Mouse (Mus musculus): Measurements from ENCODE around the gene 5330417H12Rik. TPM values are rescaled to one million over a fixed set of nuclear protein-coding genes. Genes with fewer than 3 reads are reported as not detected.

5330417H12Rik gene
- polyA plus RNA-seq, 1 experiment from 2014 or later = not detected

- Histone ChIP-seq H3K4me1 (ENCODE audit: control insufficient read depth in 2 of 2, insufficient read depth in 2 of 2, low read length in 2 of 2) (peaks cover 26 to 31% of the 10 kb centered on the region in 2 experiments), H3K36me3 (ENCODE audit: control insufficient read depth, insufficient read depth, low read length) (no peaks in the 10 kb centered on the region), H3K27me3 (ENCODE audit: control insufficient read depth, insufficient read depth, low read length) (no peaks in the 10 kb centered on the region), H3K9ac (ENCODE audit: low read length) (no peak overlapping the region), H3K9me3 (ENCODE audit: control insufficient read depth, low read length) (no peaks in the 10 kb centered on the region), H3K4me2 (ENCODE audit: low read length) (no peak overlapping the region), H3K27ac (replicated peaks in 1 of 2; ENCODE audit: control insufficient read depth in 1 of 2, insufficient read depth in 1 of 2, low read depth in 2 of 2, low read length in 2 of 2) (no peak overlapping the region), H3K4me3 (ENCODE audit: control insufficient read depth in 1 of 2, insufficient read depth in 1 of 2, low read depth in 1 of 2, low read length in 2 of 2) (no peak overlapping the region)
- ATAC-seq (ENCODE audit: insufficient number of reproducible peaks, insufficient read depth, low FRiP score, low read depth) = no peak
- WGBS = 79% methylated on average over 5 of the region's 5 CpGs
Measured at GRCm38 (mm10) chr7:107661843-107662281, 36.9 kb upstream of the 5330417H12Rik start.

DNA sequence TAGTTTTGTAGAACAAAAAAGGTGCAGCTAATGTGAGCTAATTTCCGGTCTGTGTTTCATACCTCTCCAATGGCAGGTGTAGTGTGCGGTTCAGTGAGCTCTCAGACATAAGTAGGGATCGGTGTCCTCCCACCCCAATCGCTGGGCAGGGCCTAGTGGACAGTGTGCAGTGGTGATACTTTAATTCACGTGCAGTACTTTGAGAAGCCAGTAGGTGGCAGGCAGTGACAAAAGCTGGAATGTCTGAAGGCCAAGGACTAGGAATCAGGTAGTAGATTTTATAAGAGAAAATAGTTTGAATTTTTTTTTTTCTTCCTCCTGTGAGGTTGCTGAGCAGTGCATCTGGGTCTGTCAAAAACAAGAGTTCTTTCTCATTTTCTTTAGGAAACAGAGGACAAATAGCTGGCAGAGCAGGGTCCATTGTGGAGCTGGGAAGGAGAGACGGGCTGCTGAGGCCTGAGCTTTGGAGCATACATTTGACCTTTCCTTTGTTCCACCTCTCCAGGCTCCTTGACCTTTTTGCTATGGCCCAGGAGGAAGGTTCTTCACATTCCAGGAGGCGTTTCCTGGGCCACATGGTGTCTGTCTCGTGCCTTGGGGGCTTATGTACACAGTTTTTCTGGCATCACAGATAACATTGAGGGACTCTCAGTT, 36.4 kb upstream of the 5330417H12Rik start:
- peaks cover 23 to 28% of the 10 kb centered on the region in 2 experiments for H3K4me1 ChIP-seq (ENCODE audit: control insufficient read depth in 2 of 2, insufficient read depth in 2 of 2, low read length in 2 of 2)
- no peaks in the 10 kb centered on the region for H3K27me3 ChIP-seq (ENCODE audit: control insufficient read depth, insufficient read depth, low read length)
- no peak overlapping the region for H3K4me3 ChIP-seq (ENCODE audit: control insufficient read depth in 1 of 2, insufficient read depth in 1 of 2, low read depth in 1 of 2, low read length in 2 of 2)
- no peaks in the 10 kb centered on the region for H3K36me3 ChIP-seq (ENCODE audit: control insufficient read depth, insufficient read depth, low read length)
- WGBS = 21% methylated on average over 8 of the region's 8 CpGs
- no peak overlapping the region for H3K4me2 ChIP-seq (ENCODE audit: low read length)
- H3K9ac ChIP-seq (ENCODE audit: low read length) = no peak overlapping the region
- H3K9me3 ChIP-seq (ENCODE audit: control insufficient read depth, low read length) = no peaks in the 10 kb centered on the region
- no peak overlapping the region for H3K27ac ChIP-seq (replicated peaks in 1 of 2; ENCODE audit: control insufficient read depth in 1 of 2, insufficient read depth in 1 of 2, low read depth in 2 of 2, low read length in 2 of 2)
- ATAC-seq (ENCODE audit: insufficient number of reproducible peaks, insufficient read depth, low FRiP score, low read depth) = no peak

GRCm38 (mm10) chr7:107659186-107659918, 34.4 kb upstream of the 5330417H12Rik start:
- no peak for ATAC-seq (ENCODE audit: insufficient number of reproducible peaks, insufficient read depth, low FRiP score, low read depth)
- H3K4me3 ChIP-seq (ENCODE audit: control insufficient read depth in 1 of 2, insufficient read depth in 1 of 2, low read depth in 1 of 2, low read length in 2 of 2) = no peak overlapping the region

GRCm38 (mm10) chr7:107656451-107656850, 31.5 kb upstream of the 5330417H12Rik start:
- H3K9me3 ChIP-seq (ENCODE audit: control insufficient read depth, low read length) = no peaks in the 10 kb centered on the region
- H3K36me3 ChIP-seq (ENCODE audit: control insufficient read depth, insufficient read depth, low read length) = no peaks in the 10 kb centered on the region
- H3K27me3 ChIP-seq (ENCODE audit: control insufficient read depth, insufficient read depth, low read length) = no peaks in the 10 kb centered on the region
- H3K4me1 ChIP-seq (ENCODE audit: control insufficient read depth in 2 of 2, insufficient read depth in 2 of 2, low read length in 2 of 2) = peaks cover 0 to under 1% of the 10 kb centered on the region in 2 experiments; a peak in 1 of 4 replicates
- ATAC-seq (ENCODE audit: insufficient number of reproducible peaks, insufficient read depth, low FRiP score, low read depth) = no peak
- no peak overlapping the region for H3K9ac ChIP-seq (ENCODE audit: low read length)
- H3K4me3 ChIP-seq (ENCODE audit: control insufficient read depth in 1 of 2, insufficient read depth in 1 of 2, low read depth in 1 of 2, low read length in 2 of 2) = no peak overlapping the region
- H3K4me2 ChIP-seq (ENCODE audit: low read length) = no peak overlapping the region
- 75% methylated on average over 6 of the region's 6 CpGs for WGBS
- H3K27ac ChIP-seq (replicated peaks in 1 of 2; ENCODE audit: control insufficient read depth in 1 of 2, insufficient read depth in 1 of 2, low read depth in 2 of 2, low read length in 2 of 2) = no peak overlapping the region

More at GRCm38 (mm10) chr7:107659186-107659918, 34.4 kb upstream of the 5330417H12Rik start:
- H3K4me2 ChIP-seq (ENCODE audit: low read length) = no peak overlapping the region
- no peaks in the 10 kb centered on the region for H3K36me3 ChIP-seq (ENCODE audit: control insufficient read depth, insufficient read depth, low read length)
- H3K9ac ChIP-seq (ENCODE audit: low read length) = no peak overlapping the region
- H3K9me3 ChIP-seq (ENCODE audit: control insufficient read depth, low read length) = no peaks in the 10 kb centered on the region
- H3K27ac ChIP-seq (replicated peaks in 1 of 2; ENCODE audit: control insufficient read depth in 1 of 2, insufficient read depth in 1 of 2, low read depth in 2 of 2, low read length in 2 of 2) = no peak overlapping the region
- no peaks in the 10 kb centered on the region for H3K27me3 ChIP-seq (ENCODE audit: control insufficient read depth, insufficient read depth, low read length)
- H3K4me1 ChIP-seq (ENCODE audit: control insufficient read depth in 2 of 2, insufficient read depth in 2 of 2, low read length in 2 of 2) = peaks cover 9 to 12% of the 10 kb centered on the region in 2 experiments
- 74% methylated on average over 8 of the region's 8 CpGs for WGBS

- Histone ChIP-seq H3K9ac (ENCODE audit: low read length) (no peak overlapping the region), H3K4me3 (ENCODE audit: control insufficient read depth in 1 of 2, insufficient read depth in 1 of 2, low read depth in 1 of 2, low read length in 2 of 2) (no peak overlapping the region), H3K27me3 (ENCODE audit: control insufficient read depth, insufficient read depth, low read length) (no peaks in the 10 kb centered on the region), H3K4me1 (ENCODE audit: control insufficient read depth in 2 of 2, insufficient read depth in 2 of 2, low read length in 2 of 2) (no peaks in the 10 kb centered on the region), H3K36me3 (ENCODE audit: control insufficient read depth, insufficient read depth, low read length) (no peaks in the 10 kb centered on the region), H3K27ac (replicated peaks in 1 of 2; ENCODE audit: control insufficient read depth in 1 of 2, insufficient read depth in 1 of 2, low read depth in 2 of 2, low read length in 2 of 2) (no peak overlapping the region), H3K9me3 (ENCODE audit: control insufficient read depth, low read length) (no peaks in the 10 kb centered on the region), H3K4me2 (ENCODE audit: low read length) (no peak overlapping the region)
- 28% methylated on average over 1 of the region's 1 CpGs for WGBS
- no peak for ATAC-seq (ENCODE audit: insufficient number of reproducible peaks, insufficient read depth, low FRiP score, low read depth)
Measured at GRCm38 (mm10) chr7:107651821-107652220, 26.9 kb upstream of the 5330417H12Rik start.

GRCm38 (mm10) chr7:107649990-107650389, 25.0 kb upstream of the 5330417H12Rik start:
- Histone ChIP-seq H3K4me3 (ENCODE audit: control insufficient read depth in 1 of 2, insufficient read depth in 1 of 2, low read depth in 1 of 2, low read length in 2 of 2) (no peak overlapping the region), H3K4me2 (ENCODE audit: low read length) (no peak overlapping the region), H3K27me3 (ENCODE audit: control insufficient read depth, insufficient read depth, low read length) (no peaks in the 10 kb centered on the region), H3K27ac (replicated peaks in 1 of 2; ENCODE audit: control insufficient read depth in 1 of 2, insufficient read depth in 1 of 2, low read depth in 2 of 2, low read length in 2 of 2) (no peak overlapping the region), H3K9me3 (ENCODE audit: control insufficient read depth, low read length) (no peaks in the 10 kb centered on the region), H3K9ac (ENCODE audit: low read length) (no peak overlapping the region), H3K4me1 (ENCODE audit: control insufficient read depth in 2 of 2, insufficient read depth in 2 of 2, low read length in 2 of 2) (no peaks in the 10 kb centered on the region), H3K36me3 (ENCODE audit: control insufficient read depth, insufficient read depth, low read length) (no peaks in the 10 kb centered on the region)
- WGBS = 79% methylated on average over 7 of the region's 7 CpGs
- ATAC-seq (ENCODE audit: insufficient number of reproducible peaks, insufficient read depth, low FRiP score, low read depth) = no peak

GRCm38 (mm10) chr7:107648937-107649688, 24.2 kb upstream of the 5330417H12Rik start:
- no peak overlapping the region for H3K4me3 ChIP-seq (ENCODE audit: control insufficient read depth in 1 of 2, insufficient read depth in 1 of 2, low read depth in 1 of 2, low read length in 2 of 2)
- ATAC-seq (ENCODE audit: insufficient number of reproducible peaks, insufficient read depth, low FRiP score, low read depth) = no peak
- no peak overlapping the region for H3K4me2 ChIP-seq (ENCODE audit: low read length)
- no peaks in the 10 kb centered on the region for H3K9me3 ChIP-seq (ENCODE audit: control insufficient read depth, low read length)
- no peaks in the 10 kb centered on the region for H3K4me1 ChIP-seq (ENCODE audit: control insufficient read depth in 2 of 2, insufficient read depth in 2 of 2, low read length in 2 of 2)
- 82% methylated on average over 12 of the region's 12 CpGs for WGBS
- no peak overlapping the region for H3K27ac ChIP-seq (replicated peaks in 1 of 2; ENCODE audit: control insufficient read depth in 1 of 2, insufficient read depth in 1 of 2, low read depth in 2 of 2, low read length in 2 of 2)
- H3K27me3 ChIP-seq (ENCODE audit: control insufficient read depth, insufficient read depth, low read length) = no peaks in the 10 kb centered on the region
- no peaks in the 10 kb centered on the region for H3K36me3 ChIP-seq (ENCODE audit: control insufficient read depth, insufficient read depth, low read length)
- H3K9ac ChIP-seq (ENCODE audit: low read length) = no peak overlapping the region
